Mouse (Mus musculus) cerebellum, adult 8-10 months (tissue): ENCODE data around the gene Tada2b.

Experiments
- DNase-seq: peaks from one replicate; pipeline ENCODE4 v3.0.0; 2022

Gene Tada2b

GRCm38 (mm10) chr5:36478540-36479420 lies 5.3 kb downstream of the Tada2b start:
- DNase-seq = no peak

- no peak for DNase-seq
Measured at GRCm38 (mm10) chr5:36477486-36477885, 6.6 kb downstream of the Tada2b start.

GRCm38 (mm10) chr5:36474283-36474682 lies 9.8 kb downstream of the Tada2b start:
- peak; percentile 59 for DNase-seq

- no peak for DNase-seq
Measured at GRCm38 (mm10) chr5:36472876-36473655, 11.0 kb downstream of the Tada2b start.

- no peak for DNase-seq
Measured at GRCm38 (mm10) chr5:36471206-36471605, 12.9 kb downstream of the Tada2b start.

- no peak for DNase-seq
Measured at GRCm38 (mm10) chr5:36465889-36466288, 18.2 kb downstream of the Tada2b start.

GRCm38 (mm10) chr5:36464709-36465661 lies 19.1 kb downstream of the Tada2b start, which contains the start of gene Grpel1:
TSS of gene Grpel1 (plus strand) at chr5:36464998.
- DNase-seq = peak; percentile 96

- DNase-seq = no peak
Measured at GRCm38 (mm10) chr5:36463391-36463790, 20.7 kb downstream of the Tada2b start.

GRCm38 (mm10) chr5:36462810-36463209 lies 21.3 kb downstream of the Tada2b start:
- DNase-seq = peak; percentile 78

- no peak for DNase-seq
Measured at GRCm38 (mm10) chr5:36461231-36461630, 22.9 kb downstream of the Tada2b start.

GRCm38 (mm10) chr5:36460712-36461111 lies 23.4 kb downstream of the Tada2b start:
- no peak for DNase-seq

GRCm38 (mm10) chr5:36458926-36459325 lies 25.2 kb downstream of the Tada2b start:
- DNase-seq = no peak

- no peak for DNase-seq
Measured at GRCm38 (mm10) chr5:36457706-36458105, 26.4 kb downstream of the Tada2b start.

- DNase-seq = no peak
Measured at GRCm38 (mm10) chr5:36452821-36453220, 31.3 kb downstream of the Tada2b start.

- no peak for DNase-seq
Measured at GRCm38 (mm10) chr5:36451872-36452389, 32.2 kb downstream of the Tada2b start.

- DNase-seq = no peak
Measured at GRCm38 (mm10) chr5:36451119-36451518, 33.0 kb downstream of the Tada2b start.

GRCm38 (mm10) chr5:36449710-36450358 lies 34.3 kb downstream of the Tada2b start:
- DNase-seq = no peak

- DNase-seq = no peak
Measured at GRCm38 (mm10) chr5:36447872-36448271, 36.2 kb downstream of the Tada2b start.

- DNase-seq = no peak
Measured at GRCm38 (mm10) chr5:36446166-36446890, 37.8 kb downstream of the Tada2b start.

- DNase-seq = peak; percentile 42
Measured at GRCm38 (mm10) chr5:36445028-36445427, 39.1 kb downstream of the Tada2b start.

GRCm38 (mm10) chr5:36444611-36445010 lies 39.5 kb downstream of the Tada2b start:
- no peak for DNase-seq
